Mouse (Mus musculus) spleen, adult 12 weeks (tissue): ENCODE measurements around the gene Tbcd.

Experiments used
- DNase-seq: peaks from one replicate; pipeline ENCODE4 v3.0.0; 2022; ENCODE audit warnings: low spot score

The Tbcd gene

GRCm38 (mm10) chr11:121564265-121564664 is 112.5 kb downstream of the Tbcd start:
- no peak for DNase-seq

- no peak for DNase-seq
Measured at GRCm38 (mm10) chr11:121581856-121582255, 130.1 kb downstream of the Tbcd start.

- no peak for DNase-seq
Measured at GRCm38 (mm10) chr11:121597254-121597653, 145.5 kb downstream of the Tbcd start.

- no peak for DNase-seq
Measured at GRCm38 (mm10) chr11:121601422-121601821, 149.7 kb downstream of the Tbcd start.

GRCm38 (mm10) chr11:121605604-121606003 is 153.9 kb downstream of the Tbcd start:
- DNase-seq: no peak

GRCm38 (mm10) chr11:121610976-121611375 is 159.2 kb downstream of the Tbcd start:
- DNase-seq: no peak

- no peak for DNase-seq
Measured at GRCm38 (mm10) chr11:121615961-121616485, 164.3 kb downstream of the Tbcd start.

GRCm38 (mm10) chr11:121616501-121616900 is 164.8 kb downstream of the Tbcd start:
- no peak for DNase-seq

GRCm38 (mm10) chr11:121617371-121617770 is 165.6 kb downstream of the Tbcd start:
- DNase-seq: no peak

GRCm38 (mm10) chr11:121625007-121625406 is 173.3 kb downstream of the Tbcd start:
- no peak for DNase-seq

GRCm38 (mm10) chr11:121627521-121627920 is 175.8 kb downstream of the Tbcd start:
- no peak for DNase-seq

GRCm38 (mm10) chr11:121629529-121629928 is 177.8 kb downstream of the Tbcd start:
- no peak for DNase-seq

- no peak for DNase-seq
Measured at GRCm38 (mm10) chr11:121630406-121630805, 178.7 kb downstream of the Tbcd start.

GRCm38 (mm10) chr11:121631410-121631809 is 179.7 kb downstream of the Tbcd start:
- no peak for DNase-seq

- DNase-seq: no peak
Measured at GRCm38 (mm10) chr11:121636646-121637045, 184.9 kb downstream of the Tbcd start.

- no peak for DNase-seq
Measured at GRCm38 (mm10) chr11:121641501-121642145, 189.9 kb downstream of the Tbcd start.

GRCm38 (mm10) chr11:121645394-121645793 is 193.6 kb downstream of the Tbcd start:
- no peak for DNase-seq

GRCm38 (mm10) chr11:121647321-121647720 is 195.6 kb downstream of the Tbcd start:
- DNase-seq: no peak

GRCm38 (mm10) chr11:121648166-121648565 is 196.4 kb downstream of the Tbcd start:
- no peak for DNase-seq

GRCm38 (mm10) chr11:121649900-121650299 is 198.2 kb downstream of the Tbcd start:
- no peak for DNase-seq

GRCm38 (mm10) chr11:121650668-121651067 is 198.9 kb downstream of the Tbcd start:
- no peak for DNase-seq

- DNase-seq: no peak
Measured at GRCm38 (mm10) chr11:121651556-121651955, 199.8 kb downstream of the Tbcd start.

- DNase-seq: no peak
Measured at GRCm38 (mm10) chr11:121651983-121652382, 200.2 kb downstream of the Tbcd start.
